ENCODE assay signal across 8 mouse cellular contexts in genomic region chr9:49593951-49594536, GRCm38 (mm10).
A peak's percentile ranks its signal among the peaks of the same experiment; 100 is the strongest.
DNase-seq lines count a peak whose midpoint lies in the region; ATAC-seq and TF ChIP-seq lines count a peak whose summit lies in the region.

No protein-coding gene starts in this region.

- 0 out of 2 replicates have a peak overlapping the region, but pooled peaks have one; percentile 7 for H3K27ac ChIP-seq in kidney, embryonic 15.5 days
- peak overlapping the region; percentile 84 for H3K27ac ChIP-seq in forebrain, embryonic 16.5 days (ENCODE audit: low read length)
- no peak overlapping the region for H3K27ac ChIP-seq in intestine, postnatal 0 days (ENCODE audit: low read depth, low read length)

- no peak overlapping the region for H3K4me3 ChIP-seq in kidney, embryonic 15.5 days (replicated peaks)
- H3K4me3 ChIP-seq in forebrain, embryonic 16.5 days (replicated peaks; ENCODE audit: low read length): no peak overlapping the region
- H3K4me3 ChIP-seq in intestine, postnatal 0 days (ENCODE audit: low read depth, low read length): no peak overlapping the region

- ATAC-seq in kidney, embryonic 15.5 days (replicated peaks; ENCODE audit: low FRiP score): 0 out of 2 replicates have a peak, but pooled peaks have one; percentile 43
- peak; percentile 63 for ATAC-seq in forebrain, embryonic 16.5 days
- ATAC-seq in intestine, postnatal 0 days: no peak

- H3K4me2 ChIP-seq in kidney, embryonic 15.5 days: 0 out of 2 replicates have a peak overlapping the region, but pooled peaks have one; percentile 3
- H3K4me2 ChIP-seq in forebrain, embryonic 16.5 days (ENCODE audit: low read length): peak overlapping the region; percentile 0; the same call in 1 of the 2 replicates
- 0 out of 2 replicates have a peak overlapping the region, but pooled peaks have one; percentile 3 for H3K4me2 ChIP-seq in intestine, postnatal 0 days (replicated peaks; ENCODE audit: low read depth)

- H3K4me1 ChIP-seq in kidney, embryonic 15.5 days: peaks cover 37% of the 10 kb centered on the region
- H3K4me1 ChIP-seq in forebrain, embryonic 16.5 days (replicated peaks; ENCODE audit: control insufficient read depth, insufficient read depth, low read length): peaks cover 63% of the 10 kb centered on the region
- H3K4me1 ChIP-seq in intestine, postnatal 0 days (replicated peaks; ENCODE audit: control insufficient read depth, insufficient read depth, low read length): no peaks in the 10 kb centered on the region

- no peak for TF ChIP-seq CTCF in intestine, postnatal 0 days (IDR thresholded peaks at IDR 0.05; ENCODE audit: low read depth)

- no peaks in the 10 kb centered on the region for H3K27me3 ChIP-seq in kidney, embryonic 15.5 days
- H3K27me3 ChIP-seq in forebrain, embryonic 16.5 days (replicated peaks; ENCODE audit: control insufficient read depth, insufficient read depth, low read length): no peaks in the 10 kb centered on the region
- no peaks in the 10 kb centered on the region for H3K27me3 ChIP-seq in intestine, postnatal 0 days (replicated peaks; ENCODE audit: control insufficient read depth, insufficient read depth, low read length)

- WGBS in kidney, embryonic 15.5 days: 31% methylated on average over 10 of the region's 10 CpGs
- WGBS in forebrain, embryonic 16.5 days: 20% methylated on average over 10 of the region's 10 CpGs
- 24% methylated on average over 10 of the region's 10 CpGs for WGBS in intestine, postnatal 0 days

- no peak overlapping the region for H3K9ac ChIP-seq in kidney, embryonic 15.5 days
- no peak overlapping the region for H3K9ac ChIP-seq in forebrain, embryonic 16.5 days (replicated peaks; ENCODE audit: low read depth, low read length)
- H3K9ac ChIP-seq in intestine, postnatal 0 days (ENCODE audit: low read depth, low read length): no peak overlapping the region

- no peaks in the 10 kb centered on the region; the same call in 1 of the 2 replicates for H3K36me3 ChIP-seq in kidney, embryonic 15.5 days
- H3K36me3 ChIP-seq in forebrain, embryonic 16.5 days (ENCODE audit: control insufficient read depth, insufficient read depth): no peaks in the 10 kb centered on the region
- H3K36me3 ChIP-seq in intestine, postnatal 0 days (ENCODE audit: control insufficient read depth, insufficient read depth): no peaks in the 10 kb centered on the region

- no peak for DNase-seq in kidney, adult 18-20 months
- DNase-seq in adipocyte (ENCODE audit: low spot score) (peak; percentile 81), MN1 (ENCODE audit: low spot score) (no peak)
- DNase-seq in spleen, postnatal 10 days (ENCODE audit: low spot score in 2 of 2): no peak
- no peak for DNase-seq in adrenal gland, postnatal 4 days (ENCODE audit: low spot score in 2 of 2)

- H3K9me3 ChIP-seq in kidney, embryonic 15.5 days (replicated peaks): no peaks in the 10 kb centered on the region
- no peaks in the 10 kb centered on the region for H3K9me3 ChIP-seq in forebrain, embryonic 16.5 days (ENCODE audit: control insufficient read depth, low read length)
- no peaks in the 10 kb centered on the region for H3K9me3 ChIP-seq in intestine, postnatal 0 days (ENCODE audit: control insufficient read depth)
